Mouse (Mus musculus) hindbrain, embryonic 14.5 days (tissue): ENCODE measurements around the gene Itga1. TPM values are rescaled to one million over a fixed set of nuclear protein-coding genes. Genes with fewer than 3 reads are reported as not detected.

Source experiments
- ATAC-seq: fragments of 200-750 bp; cut with Nextera tagmentation; 2 replicates; pipeline ENCODE4 v1.8.0; 2017; ENCODE audit warnings: moderate number of reproducible peaks, mild to moderate bottlenecking, moderate TSS enrichment, moderate library complexity; ENCODE audit not compliant: low FRiP score
- DNase-seq: peaks from one replicate; pipeline ENCODE4 v3.0.0-alpha.2; 2015; ENCODE audit warnings: low spot score
- H3K27ac ChIP-seq: fragments of 300-500 bp; sonication (generic); 2 replicates; pipeline ENCODE4 v1.5.1; 2014; ENCODE audit warnings: mild to moderate bottlenecking, moderate library complexity
- H3K27me3 ChIP-seq: fragments of 300-500 bp; sonication (generic); 2 replicates; pipeline ENCODE4 v1.6.1; 2014; ENCODE audit warnings: mild to moderate bottlenecking, low read length, mixed read lengths; ENCODE audit not compliant: control insufficient read depth, insufficient read depth
- H3K36me3 ChIP-seq: fragments of 300-500 bp; sonication (generic); replicated peaks from 2 replicates; pipeline ENCODE4 v1.6.1; 2014; ENCODE audit not compliant: control insufficient read depth, insufficient read depth
- H3K4me1 ChIP-seq: fragments of 300-500 bp; sonication (generic); replicated peaks from 2 replicates; pipeline ENCODE4 v1.6.1; 2014; ENCODE audit warnings: antibody characterized with exemption, low read length, mixed read lengths; ENCODE audit not compliant: control insufficient read depth, insufficient read depth
- H3K4me2 ChIP-seq: fragments of 300-500 bp; sonication (generic); replicated peaks from 2 replicates; pipeline ENCODE4 v1.6.1; 2014; ENCODE audit warnings: mild to moderate bottlenecking, moderate library complexity
- H3K4me3 ChIP-seq: fragments of 300-500 bp; sonication (generic); replicated peaks from 2 replicates; pipeline ENCODE4 v1.5.1; 2014; ENCODE audit warnings: mild to moderate bottlenecking, low read length
- H3K9ac ChIP-seq: fragments of 300-500 bp; sonication (generic); 2 replicates; pipeline ENCODE4 v1.6.1; 2014
- H3K9me3 ChIP-seq: fragments of 300-500 bp; sonication (generic); 2 replicates; pipeline ENCODE4 v1.6.1; 2016; ENCODE audit warnings: low read length; ENCODE audit not compliant: control insufficient read depth
- WGBS: fragments of 180-500 bp; shearing (Covaris S2); extraction: QIAGEN DNeasy Blood & Tissue Kit; methylation state at CpG from one replicate; pipeline ENCODE4 v1.1.7; 2014; 5-methylcytosine and 5-hydroxymethylcytosine counted together
- polyA plus RNA-seq: library from polyadenylated mRNA; unstranded; fragments of >200 nt; fragmentation: Nextera tagmentation; extraction: Ambion mirVana; gene quantifications from 2 replicates; pipeline ENCODE4 v1.2.1, GENCODE M21; 2014

The Itga1 gene
- polyA plus RNA-seq, 1 experiment from 2014 or later: 8.7 TPM

GRCm38 (mm10) chr13:115017545-115017944, 84.2 kb downstream of the Itga1 start:
- H3K9me3 ChIP-seq: no peaks in the 10 kb centered on the region
- H3K4me1 ChIP-seq: no peaks in the 10 kb centered on the region
- no peak overlapping the region for H3K27ac ChIP-seq
- no peaks in the 10 kb centered on the region for H3K36me3 ChIP-seq
- no peak for ATAC-seq
- 86% methylated on average over 9 of the region's 9 CpGs for WGBS
- DNase-seq: no peak
- H3K4me2 ChIP-seq: no peak overlapping the region
- no peak overlapping the region for H3K4me3 ChIP-seq
- no peak overlapping the region for H3K9ac ChIP-seq
- H3K27me3 ChIP-seq: no peaks in the 10 kb centered on the region

- Histone ChIP-seq H3K9ac (no peak overlapping the region), H3K4me1 (no peaks in the 10 kb centered on the region), H3K27ac (no peak overlapping the region), H3K9me3 (no peaks in the 10 kb centered on the region), H3K4me2 (no peak overlapping the region), H3K36me3 (no peaks in the 10 kb centered on the region), H3K27me3 (no peaks in the 10 kb centered on the region), H3K4me3 (no peak overlapping the region)
- DNase-seq: no peak
- ATAC-seq: no peak
- WGBS: 70% methylated on average over 6 of the region's 6 CpGs
Measured at GRCm38 (mm10) chr13:115011547-115011946, 90.2 kb downstream of the Itga1 start.

GRCm38 (mm10) chr13:115006213-115006835, 95.4 kb downstream of the Itga1 start:
- WGBS: 31% methylated on average over 9 of the region's 9 CpGs
- Histone ChIP-seq H3K4me1 (no peaks in the 10 kb centered on the region), H3K4me2 (no peak overlapping the region), H3K27ac (no peak overlapping the region), H3K4me3 (no peak overlapping the region), H3K36me3 (no peaks in the 10 kb centered on the region), H3K9ac (no peak overlapping the region), H3K9me3 (no peaks in the 10 kb centered on the region), H3K27me3 (no peaks in the 10 kb centered on the region)
- DNase-seq (no peak), ATAC-seq (no peak)

GRCm38 (mm10) chr13:115005342-115005741, 96.4 kb downstream of the Itga1 start:
- Histone ChIP-seq H3K4me2 (no peak overlapping the region), H3K4me3 (no peak overlapping the region), H3K27me3 (no peaks in the 10 kb centered on the region), H3K9ac (no peak overlapping the region), H3K4me1 (no peaks in the 10 kb centered on the region), H3K27ac (no peak overlapping the region), H3K36me3 (no peaks in the 10 kb centered on the region), H3K9me3 (no peaks in the 10 kb centered on the region)
- DNase-seq (no peak), ATAC-seq (no peak)
- 89% methylated on average over 6 of the region's 6 CpGs for WGBS

- WGBS: 60% methylated on average over 7 of the region's 7 CpGs
- Histone ChIP-seq H3K4me2 (no peak overlapping the region), H3K27me3 (no peaks in the 10 kb centered on the region), H3K4me1 (no peaks in the 10 kb centered on the region), H3K36me3 (no peaks in the 10 kb centered on the region), H3K9me3 (no peaks in the 10 kb centered on the region), H3K4me3 (no peak overlapping the region), H3K9ac (no peak overlapping the region), H3K27ac (no peak overlapping the region)
- no peak for DNase-seq
- ATAC-seq: no peak
Measured at GRCm38 (mm10) chr13:115003444-115004053, 98.2 kb downstream of the Itga1 start.

- Histone ChIP-seq H3K4me1 (no peaks in the 10 kb centered on the region), H3K9ac (no peak overlapping the region), H3K4me3 (no peak overlapping the region), H3K36me3 (no peaks in the 10 kb centered on the region), H3K27me3 (no peaks in the 10 kb centered on the region), H3K4me2 (no peak overlapping the region), H3K9me3 (no peaks in the 10 kb centered on the region), H3K27ac (no peak overlapping the region)
- WGBS: 86% methylated on average over 3 of the region's 3 CpGs
- DNase-seq (no peak), ATAC-seq (no peak)
Measured at GRCm38 (mm10) chr13:115002837-115003236, 98.9 kb downstream of the Itga1 start.

GRCm38 (mm10) chr13:115002155-115002554, 99.6 kb downstream of the Itga1 start:
- WGBS: 96% methylated on average over 5 of the region's 5 CpGs
- ATAC-seq: no peak

GRCm38 (mm10) chr13:114999582-114999981, 102.2 kb downstream of the Itga1 start:
- Histone ChIP-seq H3K36me3 (no peaks in the 10 kb centered on the region), H3K27me3 (no peaks in the 10 kb centered on the region), H3K4me1 (no peaks in the 10 kb centered on the region), H3K27ac (no peak overlapping the region), H3K4me2 (no peak overlapping the region), H3K9me3 (no peaks in the 10 kb centered on the region), H3K9ac (no peak overlapping the region), H3K4me3 (no peak overlapping the region)
- DNase-seq: no peak
- no peak for ATAC-seq
- 81% methylated on average over 4 of the region's 4 CpGs for whole genome bisulfite sequencing

More at GRCm38 (mm10) chr13:115002155-115002554, 99.6 kb downstream of the Itga1 start:
- Histone ChIP-seq H3K4me1 (no peaks in the 10 kb centered on the region), H3K4me3 (no peak overlapping the region), H3K27ac (no peak overlapping the region), H3K9ac (no peak overlapping the region), H3K9me3 (no peaks in the 10 kb centered on the region), H3K27me3 (no peaks in the 10 kb centered on the region), H3K36me3 (no peaks in the 10 kb centered on the region), H3K4me2 (no peak overlapping the region)
- no peak for DNase-seq

GRCm38 (mm10) chr13:114998100-114998499, 103.7 kb downstream of the Itga1 start:
- no peak overlapping the region for H3K9ac ChIP-seq
- H3K4me2 ChIP-seq: no peak overlapping the region
- no peak overlapping the region for H3K4me3 ChIP-seq
- 93% methylated on average over 10 of the region's 10 CpGs for WGBS
- H3K9me3 ChIP-seq: no peaks in the 10 kb centered on the region
- no peak for ATAC-seq
- DNase-seq: no peak
- H3K27me3 ChIP-seq: no peaks in the 10 kb centered on the region
- H3K4me1 ChIP-seq: 0 out of 2 replicates have a peak, but pooled peaks cover 2% of the 10 kb centered on the region
- H3K27ac ChIP-seq: no peak overlapping the region
- no peaks in the 10 kb centered on the region for H3K36me3 ChIP-seq
